Mouse (Mus musculus) embryo, embryonic 11 days (tissue): ENCODE measurements around the gene Gm5089.
"Not testable (repeated sequence)": the region's sequence is repeated elsewhere in the genome, so short reads cannot be mapped to it uniquely, and the experiment has no call there.

Experiments
- DNase-seq: peaks from one replicate; pipeline ENCODE4 v3.0.0-alpha.2; 2015

Gm5089 gene

DNA sequence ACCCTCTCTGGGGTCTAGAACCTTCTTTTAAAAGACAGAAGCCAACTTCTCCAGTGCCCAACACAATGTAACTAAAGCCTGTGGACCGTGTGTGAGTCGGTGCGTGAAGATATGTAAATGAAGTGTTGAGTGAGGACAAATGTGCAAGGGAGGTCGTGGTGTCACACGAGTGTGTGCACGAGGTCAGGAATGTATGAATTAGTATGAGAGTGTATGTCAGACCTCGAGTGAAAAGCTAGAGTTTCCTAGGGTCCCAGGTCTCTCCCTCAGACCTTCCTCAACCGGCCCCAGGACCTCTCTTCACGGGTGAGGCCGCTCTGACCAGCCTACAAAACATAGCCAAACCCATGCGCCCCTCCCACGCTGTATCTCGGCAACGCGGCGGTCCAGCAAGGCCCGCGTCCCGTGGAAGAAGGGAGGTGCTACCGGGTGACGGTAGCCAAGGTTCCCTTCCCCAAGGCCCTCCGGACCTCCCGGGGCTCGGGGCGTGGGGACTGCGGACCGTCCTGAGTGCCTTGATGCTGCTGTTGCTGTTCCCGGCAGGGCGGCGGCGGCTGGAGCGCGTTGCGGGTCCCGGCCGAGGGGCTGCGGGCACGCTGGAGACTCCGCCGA lies 12.3 kb upstream of the Gm5089 start:
- no peak for DNase-seq

DNA sequence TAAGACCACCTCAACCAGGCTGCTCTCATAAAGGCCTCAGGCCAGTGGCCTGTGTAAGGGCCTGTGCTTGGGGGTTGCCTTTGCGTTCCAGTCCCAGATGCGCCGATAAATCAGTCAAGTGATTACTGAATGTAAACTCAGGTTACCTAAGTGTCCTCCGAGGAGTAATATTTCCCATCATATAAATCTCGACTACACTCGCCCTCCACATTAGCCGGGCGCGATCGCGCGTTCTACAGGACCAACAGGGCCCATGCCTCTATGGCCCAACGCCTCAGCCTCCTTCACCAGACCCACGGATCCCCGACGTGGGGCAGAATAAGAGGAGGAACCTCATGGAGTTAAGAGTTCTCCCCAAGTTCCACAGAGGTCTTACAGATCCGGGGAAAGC lies 11.8 kb upstream of the Gm5089 start:
- peak; percentile 52 for DNase-seq

DNA sequence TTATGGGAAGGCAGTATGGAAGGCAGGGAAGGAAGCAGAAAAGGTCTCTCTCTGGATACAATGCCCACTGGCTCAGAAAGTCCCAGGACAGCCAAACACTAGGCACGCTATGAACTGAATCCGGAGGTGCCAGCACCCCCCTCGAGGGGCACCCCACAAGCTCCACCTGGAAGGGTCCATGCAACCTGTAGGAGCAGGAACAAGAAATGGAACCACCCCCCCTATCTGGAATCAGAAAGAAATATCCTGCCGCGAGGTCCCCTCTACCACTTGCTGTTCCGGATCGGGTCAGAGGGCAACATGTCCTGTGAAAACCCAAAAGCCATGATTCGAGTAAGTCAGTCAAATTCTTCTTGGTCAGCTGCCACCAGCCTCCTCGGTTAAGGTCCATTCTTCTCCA lies 11.1 kb upstream of the Gm5089 start:
- DNase-seq = peak; percentile 32

DNA sequence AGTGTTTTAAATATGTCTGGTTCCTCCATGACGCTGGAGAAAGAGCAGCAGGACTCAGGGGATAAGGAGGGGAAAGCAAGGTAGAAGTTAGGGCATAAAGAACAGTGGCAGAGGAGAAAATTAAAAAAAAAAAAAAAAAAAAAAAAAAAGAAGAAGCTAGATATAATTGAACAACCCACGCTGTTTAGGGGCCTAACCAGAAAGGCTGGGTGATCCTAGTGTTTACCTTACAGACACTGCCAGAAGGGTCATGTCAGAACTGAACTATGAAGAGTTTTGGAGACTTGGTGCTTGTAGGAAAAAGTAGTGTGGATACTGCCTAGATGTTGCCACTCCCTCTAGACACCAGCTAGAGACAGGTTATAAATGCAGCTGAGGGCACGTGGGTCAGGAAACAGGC lies 10.6 kb upstream of the Gm5089 start:
- DNase-seq = no peak

DNA sequence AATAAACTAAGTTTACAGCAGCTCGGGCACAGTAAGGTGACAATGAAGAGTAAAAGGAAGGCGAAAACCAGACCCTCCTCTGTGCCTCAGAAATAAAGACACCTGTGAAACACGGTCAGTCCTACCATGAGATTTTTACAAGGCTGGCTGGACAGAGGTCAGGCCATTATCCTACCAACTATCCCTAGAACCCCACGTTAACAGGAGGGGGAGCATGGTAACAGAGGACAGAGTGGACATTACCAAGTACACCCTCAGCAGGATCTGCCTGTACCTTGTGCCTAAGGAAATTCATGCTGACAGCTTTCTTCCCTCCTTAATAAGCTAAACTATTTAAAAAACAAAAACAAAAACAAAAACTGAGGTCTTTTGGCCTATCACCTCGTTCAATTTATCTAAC lies 9.3 kb upstream of the Gm5089 start:
- DNase-seq = no peak

DNA sequence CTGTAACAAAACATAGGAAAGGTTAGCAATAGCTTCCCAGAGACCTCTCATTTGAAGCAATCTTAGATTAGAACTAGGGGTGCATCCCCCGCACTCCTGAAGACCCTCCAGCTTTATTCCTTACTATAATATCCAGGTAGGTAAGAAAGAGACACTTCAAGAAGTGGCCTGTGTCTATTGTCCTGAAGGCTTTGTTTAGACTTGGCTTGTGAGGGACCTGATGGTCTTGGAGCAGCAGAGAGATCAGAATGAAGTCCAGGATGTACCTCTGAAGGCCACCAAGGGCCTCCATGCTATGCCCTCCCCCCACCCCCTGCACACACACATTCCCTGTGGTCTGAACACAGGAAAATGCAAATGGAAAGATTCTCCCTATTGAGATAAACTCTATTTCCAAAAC lies 8.9 kb upstream of the Gm5089 start:
- no peak for DNase-seq

DNA sequence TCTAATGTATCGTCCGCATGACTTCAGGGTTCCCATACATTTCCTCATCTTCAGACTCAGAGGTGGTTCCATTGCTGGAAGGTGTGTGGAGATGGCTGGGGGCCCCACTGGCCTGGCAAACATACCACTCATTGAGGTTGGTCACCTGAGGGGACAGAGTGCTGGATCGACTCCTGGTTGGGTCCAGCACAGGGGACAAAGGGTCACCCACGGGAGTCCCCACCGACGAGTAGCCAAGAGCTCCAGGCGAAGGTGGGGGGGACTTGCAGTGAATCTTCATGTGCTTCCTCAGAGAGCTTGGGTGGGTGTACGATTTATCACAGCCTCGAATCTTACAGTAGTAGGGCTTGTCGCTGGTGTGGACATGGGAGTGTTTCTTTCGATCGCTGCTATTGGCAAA lies 8.4 kb upstream of the Gm5089 start:
- DNase-seq = not testable (repeated sequence)

DNA sequence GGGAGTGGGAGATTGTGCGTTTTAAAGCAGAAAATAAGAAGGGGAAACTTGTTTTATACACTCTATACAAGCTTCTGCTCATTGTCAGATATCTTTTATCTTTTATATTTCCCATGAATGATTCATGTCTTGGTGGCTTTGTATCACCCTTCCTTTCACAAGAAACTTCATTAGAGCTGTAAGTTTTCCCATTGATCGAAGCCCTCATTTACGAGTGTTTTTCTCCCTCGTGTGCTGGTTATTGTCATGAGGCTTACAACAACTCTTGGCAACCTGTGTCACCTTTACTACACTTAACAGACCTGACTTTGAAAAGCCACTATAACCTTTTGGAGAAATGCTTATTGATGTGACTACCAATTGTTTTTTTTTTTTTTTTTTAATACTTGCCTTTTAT lies 4.6 kb upstream of the Gm5089 start:
- DNase-seq = no peak

DNA sequence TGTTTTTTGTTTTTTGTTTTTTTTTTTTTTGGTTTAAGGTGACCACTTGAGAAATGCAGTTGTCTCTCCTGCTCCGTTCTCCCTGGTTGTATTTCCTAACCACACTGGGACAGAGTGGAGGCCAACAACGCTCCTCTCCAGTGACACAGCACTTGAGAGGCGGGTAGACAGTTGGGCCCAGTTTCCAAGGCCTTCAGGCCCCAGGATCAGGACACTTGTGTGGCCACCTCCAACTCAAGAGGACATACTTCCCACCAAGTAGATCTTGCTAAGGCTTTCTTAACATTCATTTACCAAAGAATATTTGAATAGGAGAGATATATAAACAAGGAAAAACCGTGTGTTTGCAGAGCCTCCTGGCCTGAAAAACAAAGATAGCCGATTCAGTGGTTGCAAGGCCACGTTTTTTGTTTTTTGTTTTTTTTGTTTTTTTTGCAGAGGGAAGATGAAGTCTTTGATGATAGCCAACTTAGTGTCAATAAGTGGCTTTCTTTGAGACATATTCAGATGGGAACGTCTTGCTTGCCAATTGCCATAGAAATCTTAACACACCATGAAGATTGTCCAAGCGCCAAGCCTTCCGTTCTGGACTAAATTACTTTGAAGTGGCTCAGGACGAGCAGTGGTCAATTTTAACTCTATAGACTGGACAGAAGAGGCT lies 4.1 kb upstream of the Gm5089 start:
- DNase-seq = peak; percentile 40

DNA sequence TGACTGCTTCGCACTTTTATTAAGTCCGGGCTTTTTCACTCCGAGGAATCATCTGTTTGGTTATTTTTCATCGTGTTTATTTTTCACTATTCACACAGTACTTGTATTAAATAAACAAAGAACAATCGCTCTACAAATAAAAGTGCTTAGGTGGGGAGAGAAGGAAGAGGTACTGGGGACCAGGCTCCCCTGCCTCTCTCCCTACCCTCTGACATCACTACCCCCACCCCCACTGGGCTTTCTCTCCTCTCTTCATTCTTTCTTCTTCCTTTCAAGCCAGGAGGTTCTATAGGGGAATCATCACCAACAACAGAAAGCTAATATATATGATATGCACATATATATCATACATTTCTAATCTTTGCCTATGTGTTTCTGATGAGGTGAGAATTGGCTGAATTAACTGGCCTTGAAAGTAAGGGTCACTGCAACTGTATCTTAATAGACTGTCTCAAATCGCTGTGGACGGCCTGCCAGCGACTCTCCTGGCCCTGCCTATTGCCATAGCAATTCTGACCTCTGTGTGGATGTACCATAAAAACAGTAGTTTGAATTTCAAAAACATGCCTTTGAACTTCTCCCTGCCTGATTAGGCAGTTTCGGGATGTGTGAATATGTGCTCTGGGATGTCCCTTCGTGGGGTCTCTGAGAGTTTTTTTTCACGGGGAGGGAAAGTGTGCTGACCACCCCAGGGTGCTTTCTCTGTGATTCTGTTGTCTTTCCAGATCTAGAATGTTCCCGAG lies 3.3 kb upstream of the Gm5089 start:
- DNase-seq = peak; percentile 53

DNA sequence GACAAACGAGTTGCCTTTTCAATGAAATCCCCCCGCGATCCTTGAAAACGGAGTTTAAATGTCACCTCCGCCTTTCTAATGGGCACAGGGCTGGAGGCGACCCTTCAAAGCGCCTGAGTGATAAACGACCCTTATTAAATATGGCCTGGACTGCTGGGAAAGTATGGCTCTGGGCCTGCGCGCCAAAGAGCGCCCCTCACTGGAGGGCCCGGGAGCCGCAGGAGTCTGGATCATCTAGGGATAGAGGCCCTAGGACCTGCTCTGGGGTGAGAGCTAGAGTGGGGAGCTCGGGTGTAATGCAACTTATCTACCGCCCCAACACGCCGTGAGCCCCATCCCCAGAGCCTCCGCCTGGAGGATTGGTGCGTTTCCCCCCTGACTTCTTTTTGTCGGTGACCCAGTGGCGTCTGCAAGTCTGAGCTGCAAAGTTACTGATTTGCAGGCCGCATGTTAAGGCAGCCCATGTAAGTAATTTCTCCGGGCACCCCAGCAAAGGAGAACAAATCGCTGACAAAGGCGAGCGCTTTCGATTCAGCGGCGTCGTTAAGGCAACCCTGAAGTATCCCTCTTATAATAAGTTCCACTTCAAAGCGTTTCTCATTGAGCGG lies 2.6 kb upstream of the Gm5089 start:
- DNase-seq = peak; percentile 88

DNA sequence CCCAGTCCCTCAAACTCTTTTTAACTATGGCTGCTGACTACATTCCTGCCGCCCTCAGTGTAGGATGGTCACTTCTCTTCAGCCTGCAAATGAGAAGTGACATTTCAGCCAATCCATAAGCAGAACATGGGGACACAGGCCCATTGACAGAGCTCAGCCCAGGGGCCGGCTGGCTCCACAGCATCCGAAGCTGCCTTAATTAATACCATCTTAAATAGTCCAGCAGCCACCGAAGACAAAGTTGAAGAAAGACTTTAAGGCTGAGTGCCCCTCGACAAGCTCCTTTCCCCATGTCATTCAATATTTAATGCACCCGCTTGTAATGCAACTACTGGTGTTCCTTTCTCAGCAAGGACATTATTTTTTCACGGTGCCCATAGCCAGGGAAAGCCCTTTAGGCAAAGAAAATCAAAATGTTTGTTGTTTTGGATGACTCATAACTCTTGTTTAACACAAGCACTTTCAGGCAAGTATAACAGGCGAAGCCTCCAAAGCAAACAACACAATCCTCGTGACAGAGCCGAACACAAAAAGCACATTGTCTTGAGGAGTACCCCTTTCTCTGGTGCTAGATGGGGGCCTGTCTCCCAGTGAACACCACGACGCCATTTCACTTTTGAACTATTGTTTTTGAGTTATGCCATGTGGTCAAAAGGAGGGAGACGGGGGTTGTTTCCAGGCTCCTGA lies 1.9 kb upstream of the Gm5089 start:
- DNase-seq = peak; percentile 75

DNA sequence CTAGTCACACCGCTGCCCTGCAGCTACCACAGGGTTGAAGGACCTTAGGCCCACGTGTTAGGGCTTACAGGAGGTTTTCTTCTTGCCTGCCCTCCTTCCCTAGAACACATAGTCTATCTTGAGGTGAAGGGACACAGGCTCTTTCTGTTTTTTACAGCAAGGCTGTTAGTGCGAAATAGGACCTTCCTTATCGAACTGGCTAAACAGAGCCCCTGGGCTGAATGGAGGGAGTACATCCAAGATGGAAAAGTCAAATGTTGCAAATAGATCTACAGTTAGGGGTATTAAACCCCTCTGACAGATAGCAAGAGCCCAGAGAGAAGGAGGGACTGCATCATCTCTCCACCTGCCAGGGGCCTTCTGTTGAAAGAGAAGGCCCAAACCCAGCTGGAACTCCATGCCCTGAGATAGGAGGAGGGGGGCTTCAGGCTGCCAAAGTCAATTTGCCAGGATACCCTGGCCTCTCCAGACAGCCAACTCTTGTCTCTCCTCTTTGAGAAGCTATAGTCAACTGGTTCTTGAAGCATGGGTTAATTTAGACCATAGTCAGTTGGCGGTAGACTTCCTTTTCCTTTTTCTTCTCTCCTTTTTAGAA lies 733 bp upstream of the Gm5089 start:
- no peak for DNase-seq

DNA sequence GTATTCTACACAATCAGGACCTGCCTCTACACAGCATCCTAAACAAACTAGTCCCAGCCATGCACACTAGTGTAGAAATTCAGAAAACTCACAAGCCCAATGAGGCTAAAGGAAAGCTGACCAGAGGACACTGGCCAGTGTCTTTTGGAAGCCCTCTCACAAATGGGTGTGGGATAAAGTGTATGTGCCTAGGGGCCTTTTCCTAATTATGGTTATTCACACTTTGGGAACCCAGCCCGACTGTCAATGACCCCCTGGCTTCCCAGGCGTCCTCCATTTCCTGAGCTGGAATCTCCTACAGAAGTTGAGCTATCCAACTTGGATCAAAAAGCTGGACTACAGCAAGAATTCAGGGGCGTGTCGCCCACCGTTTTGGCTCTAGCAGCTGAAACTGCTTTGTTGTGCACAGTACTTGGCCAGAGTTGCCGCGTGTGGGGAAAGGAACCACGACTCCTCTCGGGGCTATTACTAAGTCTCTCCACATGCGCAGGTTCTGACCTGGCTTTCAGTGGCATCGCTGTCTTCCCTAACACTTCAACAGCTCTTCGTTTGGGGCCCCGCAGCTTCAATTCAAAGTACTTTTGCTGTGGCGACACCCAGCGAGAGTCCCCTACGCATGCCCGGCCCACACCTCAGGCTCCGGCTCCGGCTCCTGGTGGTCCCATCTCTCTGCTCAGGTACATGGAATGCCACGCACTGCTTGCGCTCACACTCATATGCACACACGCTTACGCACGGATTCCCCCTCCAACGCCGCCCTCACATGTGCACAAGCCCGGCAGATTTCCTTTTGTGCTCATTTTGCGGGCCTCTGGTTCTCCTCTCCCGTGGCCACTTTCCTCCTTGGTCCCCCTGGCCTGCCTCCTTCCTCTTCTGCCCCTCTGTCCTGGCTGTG lies 1.1 kb downstream of the Gm5089 start:
- DNase-seq = peak; percentile 62

DNA sequence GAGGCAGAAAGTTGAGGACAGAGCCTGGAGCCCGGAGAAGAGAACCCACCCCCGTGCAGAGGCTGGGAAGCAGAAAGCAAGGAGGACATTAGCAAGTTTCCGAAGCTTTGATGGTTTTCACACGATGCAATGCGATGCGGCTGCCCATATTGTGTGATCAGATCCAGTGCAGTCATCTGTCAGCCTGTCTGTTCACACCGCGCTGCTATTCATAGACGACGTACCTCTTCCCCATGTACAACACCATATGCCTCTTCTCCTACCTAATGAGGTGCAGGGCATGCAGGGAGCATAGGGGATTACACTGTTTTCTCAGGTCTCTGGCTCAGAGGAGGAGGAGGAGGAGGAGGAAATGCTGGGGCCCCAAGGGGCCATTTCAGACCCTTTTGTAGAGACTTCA lies 14.1 kb downstream of the Gm5089 start:
- DNase-seq = no peak

DNA sequence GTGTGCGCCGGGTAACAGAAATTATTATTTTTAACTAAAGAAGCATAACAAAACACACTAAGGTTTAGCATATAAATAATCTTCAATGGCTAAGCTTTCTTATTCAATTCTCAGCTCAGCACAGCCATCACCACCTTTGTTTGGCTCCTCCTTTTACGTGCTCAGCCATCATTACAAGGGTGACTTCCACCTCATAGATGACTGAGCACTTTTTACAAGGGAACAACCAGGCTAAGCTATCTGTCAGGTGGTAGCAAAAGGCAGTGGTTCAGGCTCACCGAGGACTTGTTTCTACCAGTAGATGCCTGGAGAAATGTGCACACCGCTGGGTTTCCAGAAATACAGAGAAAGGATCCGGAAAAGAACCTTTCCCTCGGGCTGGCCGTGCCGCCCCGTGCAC lies 16.9 kb downstream of the Gm5089 start:
- no peak for DNase-seq

DNA sequence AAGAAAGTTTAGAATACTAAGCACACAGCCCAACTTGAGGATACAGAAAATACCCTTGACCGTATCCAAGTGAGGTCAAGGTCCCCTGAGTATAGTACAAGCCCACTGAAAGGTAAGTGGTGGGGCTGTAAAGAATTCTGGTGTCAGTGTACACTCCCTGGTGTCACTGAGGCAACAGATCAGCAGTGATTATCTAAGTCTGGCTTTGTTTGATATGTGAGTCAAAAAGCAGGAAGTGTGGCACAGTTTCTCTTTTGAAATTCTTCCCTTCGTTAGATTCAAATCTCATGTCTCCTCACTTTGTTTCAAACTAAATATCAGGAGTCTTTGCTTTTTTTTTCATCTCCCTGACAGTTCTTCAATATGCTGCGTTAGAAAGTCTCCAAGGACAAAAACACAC lies 18.4 kb downstream of the Gm5089 start:
- no peak for DNase-seq

DNA sequence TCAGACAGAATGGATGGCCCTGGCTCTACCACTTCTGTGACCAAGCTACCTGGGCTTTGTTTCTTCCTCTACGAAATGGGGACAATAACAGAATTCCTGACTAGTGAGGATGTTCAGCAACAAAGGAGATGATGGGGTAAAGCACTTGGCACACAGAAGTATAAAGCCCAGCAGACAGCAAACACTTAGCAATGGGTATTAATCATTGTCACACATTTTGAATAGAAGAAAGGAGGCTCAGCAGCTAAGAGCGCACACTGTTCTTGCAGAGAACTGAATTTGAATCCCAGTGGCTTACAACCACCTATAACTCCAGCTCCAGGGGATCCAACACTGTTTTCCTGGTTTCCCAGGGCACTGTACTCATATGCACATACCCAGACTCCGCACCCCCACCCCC lies 23.3 kb downstream of the Gm5089 start:
- no peak for DNase-seq

DNA sequence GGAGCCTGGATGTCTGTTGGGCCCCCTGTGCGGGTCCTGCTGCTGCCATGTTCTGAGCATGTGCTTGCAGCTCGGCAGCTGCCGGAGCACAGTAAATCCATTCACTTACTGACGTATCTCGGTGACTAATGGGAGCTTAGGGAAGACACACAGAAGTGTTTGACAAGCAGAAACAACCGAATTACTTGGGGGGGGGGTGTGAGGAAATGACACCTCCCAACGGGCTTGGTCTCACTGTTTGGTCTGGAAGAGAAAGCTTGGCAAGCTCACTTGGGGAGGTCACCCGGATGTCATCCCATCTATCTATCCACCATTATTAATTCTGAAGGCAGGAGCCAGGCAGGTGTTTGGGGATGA lies 23.7 kb downstream of the Gm5089 start:
- DNase-seq = peak; percentile 33

DNA sequence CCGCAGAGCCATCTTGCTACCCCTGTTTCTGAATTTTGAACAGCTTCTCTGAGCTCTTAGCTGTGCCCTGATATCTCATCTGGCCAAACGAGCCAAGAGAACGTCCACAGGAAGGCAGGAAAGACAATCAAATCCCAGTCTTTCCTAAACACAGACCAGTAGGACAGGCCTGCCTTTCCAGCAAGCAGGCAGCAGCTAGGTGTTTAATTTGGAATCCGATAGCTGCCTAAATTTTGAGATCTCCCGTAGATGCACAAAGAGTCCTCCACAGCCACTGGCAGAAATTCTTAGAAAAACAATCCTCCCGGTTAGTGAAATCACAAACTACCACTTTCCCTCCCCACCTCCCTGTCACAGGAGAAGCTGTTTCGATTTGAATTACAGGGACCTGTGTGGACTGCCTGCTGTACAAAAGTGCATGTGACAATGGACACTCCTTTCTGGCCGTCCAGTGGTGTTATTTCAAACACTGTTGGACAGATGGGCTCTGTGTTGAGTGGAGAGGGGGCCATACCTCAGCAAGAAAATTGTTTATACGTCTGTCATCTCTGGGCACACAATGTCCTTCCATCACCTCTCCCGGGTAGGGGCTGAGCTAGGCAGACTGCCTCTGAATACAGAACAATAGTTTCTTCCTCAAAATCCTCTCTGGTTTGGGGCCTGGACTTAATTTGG lies 24.2 kb downstream of the Gm5089 start:
- peak; percentile 24 for DNase-seq

DNA sequence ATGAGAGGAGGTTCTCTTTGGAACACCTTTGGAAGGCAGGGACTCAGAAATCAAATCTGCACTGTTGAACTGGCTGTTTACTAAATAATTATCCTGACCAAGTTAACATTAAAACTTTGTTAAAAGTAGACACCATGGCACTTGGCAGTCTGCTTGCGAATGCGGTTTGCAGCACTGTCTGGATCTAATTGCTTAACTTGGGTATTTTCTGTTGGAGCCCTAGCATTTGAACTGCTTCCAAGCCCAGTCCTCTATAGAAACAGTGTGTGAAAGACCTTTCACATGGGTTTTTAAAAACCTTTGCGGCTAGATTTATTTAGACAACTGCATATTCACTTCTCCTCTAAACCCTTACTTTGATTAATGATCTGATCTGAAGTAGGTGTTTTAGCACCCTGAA lies 26.5 kb downstream of the Gm5089 start:
- no peak for DNase-seq
